Mouse (Mus musculus): ENCODE data around the gene Clstn2.

- TF ChIP-seq POLR2A (IDR thresholded peaks at IDR 0.05; ENCODE audit: low read depth, low read length) (no peak), USF1 (IDR thresholded peaks at IDR 0.05; ENCODE audit: low read depth, low read length) (no peak), POLR2AphosphoS2 (IDR thresholded peaks at IDR 0.05; ENCODE audit: low read depth, low read length) (no peak), EP300 (IDR thresholded peaks at IDR 0.05; ENCODE audit: low read length) (no peak), TCF12 (IDR thresholded peaks at IDR 0.05; ENCODE audit: low read depth, low read length) (no peak), CTCF (conservative IDR thresholded peaks at IDR 0.05 in 1 of 2, IDR thresholded peaks at IDR 0.05 in 1 of 2; ENCODE audit: low read depth in 2 of 2, low read length in 2 of 2) (no peak), MAZ (IDR thresholded peaks at IDR 0.05; ENCODE audit: low read depth, low read length) (no peak), USF2 (conservative IDR thresholded peaks at IDR 0.05; ENCODE audit: low read depth, low read length) (no peak)
These were observed 488.6 kb downstream of the Clstn2 start for GRCm38 (mm10) chr9:97544359-97544758.

All from CH12.LX (cell line).